Mouse (Mus musculus): Measurements from ENCODE around the gene Dlx3.
A peak's percentile ranks its signal among the peaks of the same experiment; 100 is the strongest.

Dlx3 gene

DNA sequence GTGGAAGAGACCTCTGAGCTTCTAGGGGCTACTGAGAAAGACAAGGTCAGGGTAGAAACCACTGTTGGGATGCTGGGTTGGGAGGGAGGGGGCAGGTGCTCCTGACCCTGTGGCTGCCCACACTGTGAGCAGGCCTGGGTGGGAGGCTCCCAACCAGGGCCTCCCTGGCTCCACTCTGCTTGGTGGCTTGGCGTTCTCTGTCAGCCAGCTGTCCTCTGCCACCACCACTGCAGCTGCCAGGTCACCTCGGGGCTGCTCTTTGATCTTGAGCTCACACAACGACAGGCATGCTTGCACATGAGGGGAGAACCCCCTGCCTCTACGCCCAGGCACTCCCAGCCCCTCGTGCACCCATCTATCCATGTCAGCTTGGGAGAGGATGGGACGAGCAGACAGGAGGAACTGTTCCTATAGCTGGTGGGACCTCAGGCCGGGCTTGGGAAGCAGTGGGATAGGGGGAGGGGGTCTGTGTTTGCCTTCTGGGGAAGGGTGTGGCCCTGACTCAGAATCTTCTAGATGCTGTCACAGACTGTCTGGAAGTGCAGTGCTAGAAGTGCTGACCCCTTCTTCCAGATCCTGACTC is 5.5 kb downstream of the Dlx3 start:
- DNase-seq, result no peak

GRCm38 (mm10) chr11:95126272-95127245 is 6.6 kb downstream of the Dlx3 start:
- no peak for DNase-seq

GRCm38 (mm10) chr11:95128359-95128758 is 8.4 kb downstream of the Dlx3 start:
- no peak for DNase-seq

- no peak for DNase-seq
Observed at GRCm38 (mm10) chr11:95130668-95131252, 10.8 kb downstream of the Dlx3 start.

GRCm38 (mm10) chr11:95133321-95133720 is 13.4 kb downstream of the Dlx3 start:
- no peak for DNase-seq

GRCm38 (mm10) chr11:95137281-95137680 is 17.4 kb downstream of the Dlx3 start:
- no peak for DNase-seq

DNA sequence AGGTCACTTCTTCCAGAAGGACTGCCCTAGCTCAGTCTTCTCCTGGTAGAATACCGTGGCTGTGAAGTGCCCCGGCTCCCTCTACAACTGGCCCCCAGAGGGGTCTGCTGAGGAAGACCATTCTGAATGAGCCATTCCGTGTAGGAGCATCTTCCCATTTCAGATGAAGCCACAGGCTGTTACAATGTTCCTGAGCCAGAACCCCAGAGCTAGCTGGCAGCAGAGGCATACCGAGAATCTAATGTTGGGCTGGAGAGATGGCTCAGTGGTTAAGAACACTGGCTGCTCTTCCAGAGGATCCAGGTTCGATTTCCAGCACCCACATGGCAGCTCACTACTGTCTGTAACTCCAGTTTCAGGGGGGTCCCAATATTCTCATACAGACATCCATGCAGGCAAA is 20.0 kb downstream of the Dlx3 start:
- DNase-seq, result no peak

DNA sequence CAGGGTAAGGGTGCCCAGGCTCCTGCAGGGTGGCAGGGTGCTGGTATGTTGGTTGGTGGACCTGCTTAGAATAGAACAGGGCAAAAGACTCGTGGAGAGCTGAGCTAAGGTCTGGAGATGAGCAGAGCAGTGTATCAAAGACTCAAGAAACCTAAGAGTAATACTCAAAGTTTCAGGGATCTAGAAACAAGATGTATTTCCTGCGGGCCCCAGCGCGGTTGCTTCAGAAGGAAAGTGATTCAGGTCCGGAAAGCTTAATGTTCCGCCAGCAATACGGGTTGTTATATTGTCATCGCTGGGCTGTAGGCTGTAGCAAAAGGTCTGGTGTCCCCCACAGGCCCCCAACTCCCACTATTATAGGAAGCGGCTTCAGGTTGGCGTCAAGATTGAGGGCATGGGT is 22.3 kb downstream of the Dlx3 start:
- no peak for DNase-seq

DNA sequence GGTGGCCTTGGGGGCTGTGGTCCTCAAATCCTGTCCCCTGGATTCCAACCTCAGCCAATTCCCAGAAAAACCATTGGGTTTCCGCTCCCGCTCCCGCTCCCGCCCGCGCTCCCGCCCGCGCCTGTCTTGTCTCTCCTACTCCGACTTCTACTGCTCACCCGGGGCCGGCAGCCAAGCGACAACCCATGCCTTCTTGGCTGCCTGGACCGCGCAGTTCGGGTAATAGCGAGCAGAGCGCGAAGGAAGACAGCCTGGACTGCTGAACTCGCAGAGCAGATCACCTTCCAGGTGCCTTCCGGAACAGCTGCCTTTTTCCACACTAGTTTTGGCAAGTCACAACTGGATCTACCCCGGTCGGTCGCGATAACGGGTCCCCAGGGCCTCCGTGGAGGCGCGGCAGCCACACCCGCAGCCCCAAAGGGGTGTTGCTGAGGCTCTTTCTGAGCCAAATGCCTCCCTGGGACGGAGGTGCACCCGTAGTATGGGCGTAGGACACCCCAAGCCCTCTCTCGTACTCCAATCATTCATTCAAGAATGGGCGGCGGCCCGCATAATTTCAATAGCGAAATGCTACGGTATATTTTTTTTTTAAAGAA is 23.2 kb downstream of the Dlx3 start:
- peak in 1 of 2 experiments; percentile 39 for DNase-seq

- no peak for DNase-seq
Observed at GRCm38 (mm10) chr11:95143663-95144062, 23.7 kb downstream of the Dlx3 start.

- DNase-seq, result no peak
Observed at GRCm38 (mm10) chr11:95144091-95144945, 24.4 kb downstream of the Dlx3 start.

GRCm38 (mm10) chr11:95144946-95145483 is 25.1 kb downstream of the Dlx3 start:
- DNase-seq, result no peak

GRCm38 (mm10) chr11:95145851-95146403 is 26.0 kb downstream of the Dlx3 start, which contains the start of gene Dlx4:
TSS of gene Dlx4 (minus strand) at chr11:95146263.
- DNase-seq, result no peak

GRCm38 (mm10) chr11:95148754-95149153 is 28.8 kb downstream of the Dlx3 start:
- DNase-seq, result no peak

DNA sequence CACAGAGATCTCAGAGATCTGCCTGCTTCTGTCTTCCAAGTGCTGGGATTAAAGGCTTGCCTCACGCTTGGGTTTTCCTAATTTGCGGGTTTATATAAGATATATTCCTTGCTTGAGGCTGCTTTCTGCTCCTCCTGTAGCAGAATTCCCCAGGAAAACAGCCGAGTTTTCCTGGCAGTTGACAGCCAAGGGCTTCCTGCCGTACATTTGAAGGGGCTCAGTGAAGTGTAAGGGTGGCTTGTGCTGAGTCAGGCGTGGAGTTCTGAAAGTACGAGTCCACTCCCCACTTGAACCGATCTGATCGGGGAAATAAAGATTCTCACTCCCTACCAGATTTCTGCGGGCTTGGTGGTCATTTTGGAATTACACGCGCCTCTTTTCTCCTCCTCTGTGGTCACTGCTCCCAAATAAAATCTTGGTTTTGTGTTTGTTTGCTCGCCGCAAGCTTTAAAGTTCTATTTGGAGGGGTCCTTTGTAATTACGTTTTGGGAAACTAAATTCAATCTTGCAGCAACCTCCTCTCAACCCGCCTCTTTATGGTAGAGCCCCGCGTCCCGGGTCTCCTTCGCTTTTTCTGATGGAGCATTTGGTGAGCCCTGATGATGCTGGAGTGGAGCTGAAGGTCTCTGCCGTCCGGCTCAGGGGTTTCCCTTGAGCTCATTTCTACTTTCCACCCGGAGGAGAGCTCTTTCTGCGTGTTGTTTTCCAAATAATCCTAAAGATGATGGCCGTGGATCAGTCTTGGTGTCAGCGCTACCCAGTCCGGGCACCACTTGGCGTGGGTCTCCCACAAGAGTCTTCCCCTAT is 29.7 kb downstream of the Dlx3 start:
- no peak for DNase-seq

DNA sequence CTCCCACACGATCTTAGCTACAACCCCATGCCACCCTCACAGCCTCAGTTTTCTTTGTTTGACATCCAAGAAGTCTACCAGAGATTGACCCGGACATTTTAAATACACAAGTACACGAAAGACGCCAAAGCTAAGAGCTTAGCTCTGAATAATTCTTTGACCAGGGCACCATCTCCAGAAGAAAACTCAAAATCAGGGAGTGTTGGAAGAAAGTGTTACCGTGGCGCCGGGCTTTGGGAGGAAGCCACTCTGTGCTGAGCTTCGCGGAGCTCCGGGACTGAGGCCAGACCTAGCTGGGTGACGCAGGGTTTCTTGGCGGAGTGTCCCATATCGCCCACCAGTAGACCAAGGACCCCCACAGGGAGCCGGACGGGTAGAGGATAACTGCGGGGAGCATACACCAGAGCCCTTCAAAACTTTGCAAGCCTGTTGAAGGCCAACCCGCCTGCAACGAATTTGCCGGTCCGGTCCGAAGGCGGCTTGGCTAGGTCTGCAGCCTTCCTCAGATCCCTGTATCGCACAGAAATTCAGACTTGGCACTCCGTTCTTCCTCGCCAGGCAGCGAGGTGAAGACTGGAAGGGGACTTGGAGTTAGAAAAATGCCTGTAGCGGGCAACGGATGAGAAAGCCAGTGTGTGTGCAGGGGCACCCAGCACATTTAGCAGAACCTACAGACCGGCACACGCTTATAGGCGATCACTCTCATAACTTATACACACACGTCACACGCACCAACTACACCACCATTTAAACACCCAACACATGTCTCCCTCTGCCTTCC is 30.5 kb downstream of the Dlx3 start:
- DNase-seq, result no peak

DNA sequence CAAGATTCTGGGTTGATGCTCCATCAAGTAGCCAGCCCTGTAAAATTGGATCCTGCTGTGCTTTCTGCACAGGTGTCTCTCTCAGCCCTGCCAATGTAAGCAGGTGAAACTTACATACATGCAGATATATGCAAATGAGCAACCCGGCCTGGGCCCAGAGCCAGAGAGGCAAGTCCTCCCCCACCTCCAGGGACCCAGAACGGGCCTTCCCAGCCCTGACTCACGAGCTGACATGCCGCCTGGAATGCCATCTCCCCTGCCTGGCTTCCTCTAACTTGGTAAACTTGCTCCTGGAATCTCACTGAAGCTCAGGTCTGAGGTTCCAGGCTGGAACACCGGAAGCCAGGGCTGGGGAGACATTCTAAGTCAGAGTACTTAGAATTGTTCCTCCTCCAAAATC is 33.2 kb downstream of the Dlx3 start:
- no peak for DNase-seq

- no peak for DNase-seq
Observed at GRCm38 (mm10) chr11:95153681-95154080, 33.8 kb downstream of the Dlx3 start.

DNA sequence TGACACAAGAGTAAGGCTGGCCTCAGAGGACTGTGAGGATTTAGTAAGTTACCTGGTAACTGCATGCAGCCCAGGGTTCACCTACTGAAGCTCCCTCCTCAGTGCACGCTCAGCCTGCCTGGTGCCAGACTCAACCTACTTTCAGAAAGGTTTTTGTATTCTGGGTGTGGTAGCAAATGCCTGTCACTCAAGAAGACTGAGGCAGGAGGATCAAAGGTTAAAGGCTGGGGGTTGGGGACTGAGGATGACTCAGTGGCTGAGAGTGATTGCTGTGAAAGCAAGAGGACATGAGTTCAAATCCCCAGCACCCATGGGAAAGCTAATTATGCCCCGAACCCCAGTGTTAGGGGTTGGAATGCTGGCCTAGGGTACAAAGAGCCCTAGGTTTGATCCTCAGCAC is 35.6 kb downstream of the Dlx3 start:
- DNase-seq, result no peak

DNA sequence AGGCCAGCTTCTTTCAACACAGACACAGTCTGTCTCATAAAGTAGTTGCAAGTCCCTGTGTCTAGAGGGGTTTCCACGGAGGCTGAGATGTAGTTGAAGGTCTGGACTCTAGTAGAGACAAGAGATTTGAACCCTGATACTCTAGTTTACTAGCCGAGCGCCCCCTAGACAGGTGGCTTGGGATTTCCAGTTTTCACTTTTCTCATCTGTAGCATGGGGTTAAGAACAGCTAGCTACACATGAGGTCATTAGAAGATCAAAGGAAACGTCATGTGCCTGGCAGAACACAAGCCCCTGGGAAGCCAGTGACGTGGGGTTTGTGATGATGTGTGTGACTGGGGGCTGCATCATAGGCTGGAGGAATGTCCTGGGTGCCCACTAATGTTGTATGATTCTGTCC is 37.4 kb downstream of the Dlx3 start:
- no peak for DNase-seq

All from kidney, postnatal 25 days (tissue).